Mouse (Mus musculus): Measurements from ENCODE around the gene Pigb.

Gene Pigb

GRCm38 (mm10) chr9:73045204-73045603, 5.0 kb upstream of the Pigb start:
- no peak for DNase-seq

GRCm38 (mm10) chr9:73044146-73045079, 4.2 kb upstream of the Pigb start, which contains the start of gene Rab27a:
TSS of gene Rab27a (plus strand) at chr9:73044854.
- DNase-seq = peak; percentile 92

- DNase-seq = peak; percentile 93
Observed at GRCm38 (mm10) chr9:73039222-73039945, 794 bp downstream of the Pigb start.

- DNase-seq = no peak
Observed at GRCm38 (mm10) chr9:73033406-73033805, 6.8 kb downstream of the Pigb start.

GRCm38 (mm10) chr9:73031421-73031820, 8.8 kb downstream of the Pigb start:
- no peak for DNase-seq

GRCm38 (mm10) chr9:73030443-73030842, 9.7 kb downstream of the Pigb start:
- DNase-seq = no peak

- no peak for DNase-seq
Observed at GRCm38 (mm10) chr9:73025818-73026636, 14.2 kb downstream of the Pigb start.

GRCm38 (mm10) chr9:73020566-73021097, 19.5 kb downstream of the Pigb start:
- DNase-seq = no peak

- no peak for DNase-seq
Observed at GRCm38 (mm10) chr9:73019841-73020240, 20.3 kb downstream of the Pigb start.

- DNase-seq = no peak
Observed at GRCm38 (mm10) chr9:73014724-73015123, 25.5 kb downstream of the Pigb start.

GRCm38 (mm10) chr9:73012629-73013028, 27.5 kb downstream of the Pigb start:
- no peak for DNase-seq

- DNase-seq = no peak
Observed at GRCm38 (mm10) chr9:73008384-73008783, 31.8 kb downstream of the Pigb start.

- no peak for DNase-seq
Observed at GRCm38 (mm10) chr9:73006175-73006574, 34.0 kb downstream of the Pigb start.

GRCm38 (mm10) chr9:73005106-73005505, 35.1 kb downstream of the Pigb start:
- no peak for DNase-seq

GRCm38 (mm10) chr9:73004076-73004475, 36.1 kb downstream of the Pigb start:
- DNase-seq = no peak

GRCm38 (mm10) chr9:73002177-73002576, 38.0 kb downstream of the Pigb start:
- no peak for DNase-seq

GRCm38 (mm10) chr9:73001314-73002011, 38.7 kb downstream of the Pigb start:
- no peak for DNase-seq

- DNase-seq = no peak
Observed at GRCm38 (mm10) chr9:73000487-73000886, 39.7 kb downstream of the Pigb start.

GRCm38 (mm10) chr9:72996806-72997205, 43.4 kb downstream of the Pigb start:
- no peak for DNase-seq

GRCm38 (mm10) chr9:72996167-72996566, 44.0 kb downstream of the Pigb start:
- DNase-seq = no peak

GRCm38 (mm10) chr9:72992576-72992975, 47.6 kb downstream of the Pigb start:
- no peak for DNase-seq

GRCm38 (mm10) chr9:72991420-72991819, 48.8 kb downstream of the Pigb start:
- DNase-seq = no peak

Measured in kidney, adult 9 months (tissue).